Mouse (Mus musculus) NIH3T3 (cell line): Measurements from ENCODE around the gene Dph5.

Experiments
- DNase-seq: peaks from one replicate; pipeline ENCODE4 v3.0.0-alpha.2; 2012; ENCODE audit warnings: low read depth

The Dph5 gene

DNA sequence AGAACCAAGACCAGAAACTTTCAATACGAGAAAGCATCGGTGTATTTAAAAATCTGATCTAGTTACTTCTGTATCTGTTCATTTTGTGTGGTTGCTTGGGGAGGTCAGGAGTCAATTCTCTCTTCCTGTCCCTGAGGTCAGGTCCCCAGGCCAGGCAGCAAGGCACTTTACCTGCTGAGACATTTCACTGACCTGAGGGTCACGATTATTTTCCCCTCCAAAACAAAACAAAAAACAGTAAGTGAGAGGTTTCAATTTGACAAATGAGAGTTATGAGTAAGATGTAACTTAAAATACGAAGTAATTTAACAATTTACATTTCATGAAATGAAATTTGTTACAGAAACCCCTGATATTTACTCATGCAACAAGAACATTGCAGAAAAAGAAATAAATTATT is 64.7 kb downstream of the Dph5 start:
- DNase-seq = no peak

GRCm38 (mm10) chr3:115953088-115953487 is 65.5 kb downstream of the Dph5 start:
- no peak for DNase-seq

DNA sequence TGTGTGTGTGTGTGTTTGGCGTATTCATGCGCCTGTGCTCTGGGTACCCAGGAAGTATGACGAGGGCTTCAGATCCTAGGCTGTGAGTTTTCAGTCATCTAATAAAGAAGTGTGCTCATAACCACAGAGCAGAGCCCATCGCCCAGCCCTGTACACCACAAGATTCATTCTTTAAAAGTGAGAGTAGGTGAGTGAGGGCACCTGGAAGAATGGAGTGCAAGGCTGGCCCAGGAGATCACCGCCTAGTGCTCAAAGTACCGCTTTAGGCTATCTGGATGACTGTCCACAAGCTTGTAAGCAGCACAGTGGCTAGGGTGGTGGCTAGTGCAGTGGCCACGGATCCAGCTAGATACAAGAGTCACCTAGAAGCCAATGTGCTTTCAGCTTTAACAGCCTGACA is 69.6 kb downstream of the Dph5 start:
- no peak for DNase-seq

DNA sequence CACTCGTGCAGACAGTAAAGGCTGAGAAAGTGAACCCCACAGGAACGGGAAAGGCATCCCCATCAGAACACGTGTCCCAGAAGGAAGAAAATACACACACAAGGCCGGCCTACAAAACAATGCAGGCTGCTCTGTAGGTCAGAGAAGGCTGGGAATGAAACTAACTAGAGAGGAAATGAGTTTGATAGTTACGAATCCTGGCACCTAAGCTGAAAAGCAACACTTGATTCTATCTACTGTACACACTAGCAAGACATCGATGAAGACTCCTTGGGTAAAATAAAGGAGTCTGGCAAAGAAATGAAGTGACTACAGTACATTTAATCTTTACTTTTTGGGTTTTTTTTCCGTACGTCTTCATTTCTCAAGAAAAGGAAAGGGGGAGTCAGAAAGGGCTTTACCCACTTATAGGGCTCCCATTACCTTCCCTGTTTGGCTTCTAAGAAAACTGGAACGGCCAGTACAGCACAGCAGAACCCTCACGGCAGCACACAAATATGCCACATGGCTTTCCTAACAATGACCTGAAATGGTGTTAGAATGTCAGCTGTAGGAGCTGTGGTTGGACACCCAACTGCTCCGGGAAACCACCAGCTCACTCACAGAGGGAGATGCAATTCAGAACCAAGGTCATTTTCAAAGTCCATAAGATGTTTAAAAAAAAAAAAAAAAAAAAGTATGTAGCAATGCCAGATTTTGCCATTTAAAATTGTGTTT is 73.8 kb downstream of the Dph5 start:
- DNase-seq = peak; percentile 76

GRCm38 (mm10) chr3:115962028-115962415 is 74.4 kb downstream of the Dph5 start:
- peak; percentile 85 for DNase-seq

GRCm38 (mm10) chr3:115963597-115963996 is 76.0 kb downstream of the Dph5 start:
- DNase-seq = no peak

DNA sequence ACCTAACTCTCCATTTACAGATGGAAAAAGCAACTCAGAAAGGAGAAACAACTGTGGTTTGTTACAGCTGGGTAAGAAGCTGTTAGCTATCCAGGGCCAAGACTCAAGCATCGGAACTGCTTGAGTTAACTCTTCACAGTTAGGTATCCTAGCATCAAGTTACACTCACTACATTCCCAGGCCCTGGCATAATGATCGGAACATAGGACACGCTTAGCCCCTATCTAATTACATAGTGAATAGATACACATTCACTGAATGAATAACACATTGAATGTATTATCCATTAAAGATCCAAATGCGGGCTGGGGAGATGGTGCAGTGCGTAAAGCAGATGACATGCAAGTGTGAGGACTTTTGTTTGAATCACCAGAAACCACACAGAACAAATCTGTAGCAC is 76.4 kb downstream of the Dph5 start:
- DNase-seq = no peak

- DNase-seq = peak; percentile 90
These were observed 81.3 kb downstream of the Dph5 start for GRCm38 (mm10) chr3:115968745-115969530.

DNA sequence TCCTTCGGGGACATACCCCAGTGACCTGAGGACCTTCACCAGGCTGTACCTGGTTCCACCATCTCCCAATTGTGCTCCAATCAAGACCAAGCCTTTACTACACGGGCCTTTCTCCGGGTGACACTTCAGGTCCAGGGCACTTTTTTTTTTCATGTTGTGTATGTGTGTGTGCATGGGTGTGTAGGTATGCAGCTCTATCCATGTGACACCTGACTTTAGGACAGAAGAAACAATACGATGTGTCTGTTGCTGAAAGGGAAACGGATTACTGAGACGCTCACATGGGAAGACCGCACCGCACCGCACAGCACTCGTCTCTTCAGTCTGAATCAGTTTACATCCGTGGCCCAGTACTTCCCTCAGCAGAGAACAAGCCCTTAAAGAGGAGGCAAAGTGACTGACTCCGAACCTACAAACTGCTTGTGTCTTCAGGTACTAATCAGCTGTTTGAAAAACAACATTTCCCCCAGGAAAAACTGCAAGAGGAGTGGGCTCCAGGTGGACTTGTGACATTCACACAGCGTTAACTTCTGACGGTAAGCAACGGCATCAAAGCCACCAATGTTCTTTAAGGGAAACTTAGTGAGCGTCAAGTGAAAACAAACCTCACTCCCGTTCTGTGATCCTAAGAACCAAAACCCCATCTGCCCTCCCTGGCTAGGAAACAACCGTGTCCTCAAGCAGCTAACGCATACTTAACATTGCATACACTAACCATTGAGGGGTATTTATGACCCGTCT is 83.6 kb downstream of the Dph5 start:
- DNase-seq = no peak

DNA sequence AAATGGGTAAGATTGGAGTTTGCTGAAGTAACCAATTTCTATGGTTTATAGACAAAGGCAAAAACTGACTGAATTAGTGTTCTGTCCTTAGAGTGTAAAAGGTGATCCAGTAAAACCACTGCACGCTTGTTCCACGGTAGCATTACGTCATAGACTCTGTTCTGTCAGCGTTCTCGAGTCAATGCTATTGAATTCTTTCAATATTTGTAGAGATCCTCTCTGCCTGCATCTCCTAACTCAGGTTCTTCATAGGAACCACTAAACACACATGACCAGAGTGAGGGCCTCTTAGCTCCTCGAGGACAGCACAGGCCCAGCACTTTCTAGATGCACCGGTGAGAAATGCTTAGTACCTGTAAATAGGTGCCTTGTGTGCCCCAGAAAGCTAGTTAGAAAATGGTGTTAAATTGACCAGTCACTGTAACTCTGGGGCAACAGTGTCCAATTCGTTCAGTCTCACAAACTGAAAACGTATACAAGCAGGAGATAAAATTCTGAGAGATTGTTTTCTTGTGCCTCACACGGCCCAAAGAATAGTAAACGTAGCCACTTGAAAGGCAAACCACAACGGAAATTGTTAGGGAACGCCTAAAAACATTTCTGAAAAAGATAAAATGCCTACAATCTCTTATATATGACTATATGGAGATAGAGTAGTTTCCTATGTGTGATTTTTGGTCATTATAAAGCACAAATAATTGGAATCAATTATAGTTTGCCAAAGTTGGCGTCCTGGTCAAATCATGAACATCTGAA is 84.4 kb downstream of the Dph5 start:
- no peak for DNase-seq

GRCm38 (mm10) chr3:115974228-115974627 is 86.6 kb downstream of the Dph5 start:
- no peak for DNase-seq

DNA sequence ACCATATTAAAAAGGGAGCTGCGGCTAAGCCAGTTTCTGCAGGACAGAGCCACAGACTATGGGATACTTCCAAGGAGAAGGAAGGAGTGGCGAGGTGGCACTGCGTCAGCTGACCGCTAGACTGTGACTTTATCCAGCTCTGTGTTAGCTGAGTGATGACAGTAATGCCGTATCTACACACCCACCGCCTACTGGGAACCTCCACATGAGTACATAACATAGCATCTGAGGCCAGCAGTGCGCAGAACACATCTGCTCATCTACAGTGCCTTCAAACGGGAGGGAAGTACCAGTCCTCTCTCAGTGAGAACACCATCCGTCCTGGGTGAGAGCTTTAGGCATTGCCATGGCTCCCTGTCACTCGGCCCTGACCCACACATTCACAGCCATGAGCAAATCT is 87.4 kb downstream of the Dph5 start:
- DNase-seq = no peak

DNA sequence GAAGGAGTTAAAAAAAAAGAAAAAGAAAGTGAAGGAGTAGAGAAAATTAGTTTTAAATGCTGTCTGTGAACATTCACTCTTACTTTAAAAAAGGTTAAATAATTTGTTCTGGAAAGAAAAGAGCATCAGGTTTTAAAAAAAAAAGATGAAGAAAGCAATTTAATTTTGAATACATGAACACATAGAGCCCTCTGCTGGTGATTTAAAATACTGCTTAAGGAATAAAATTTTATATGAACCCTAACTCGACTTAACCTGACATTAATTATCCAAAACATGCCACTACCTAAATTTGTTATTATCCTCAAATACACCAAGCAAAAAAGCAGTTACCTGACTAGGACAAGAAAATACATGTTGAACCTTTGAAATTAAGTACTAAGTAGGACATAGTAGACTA is 91.4 kb downstream of the Dph5 start:
- DNase-seq = peak; percentile 63

DNA sequence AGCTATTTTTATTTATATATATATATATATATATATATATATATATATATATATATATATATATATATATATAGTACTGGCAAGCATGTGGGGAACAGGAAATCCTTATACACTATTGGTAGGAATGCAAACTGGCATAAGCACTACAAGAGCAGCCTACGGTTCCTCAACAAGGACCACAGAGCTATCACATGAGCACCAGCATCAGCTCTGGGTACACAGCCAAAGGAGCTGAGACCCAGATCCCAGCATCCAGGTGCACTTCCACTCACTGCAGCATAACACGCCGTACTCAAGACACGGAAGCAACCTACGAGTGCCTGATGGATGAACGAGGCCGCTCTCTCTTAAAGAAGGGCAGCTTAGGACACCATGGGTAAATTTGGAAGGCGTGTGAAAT is 95.6 kb downstream of the Dph5 start:
- DNase-seq = no peak
